8 mouse cellular contexts compared by ENCODE assay signal in the genomic region with DNA sequence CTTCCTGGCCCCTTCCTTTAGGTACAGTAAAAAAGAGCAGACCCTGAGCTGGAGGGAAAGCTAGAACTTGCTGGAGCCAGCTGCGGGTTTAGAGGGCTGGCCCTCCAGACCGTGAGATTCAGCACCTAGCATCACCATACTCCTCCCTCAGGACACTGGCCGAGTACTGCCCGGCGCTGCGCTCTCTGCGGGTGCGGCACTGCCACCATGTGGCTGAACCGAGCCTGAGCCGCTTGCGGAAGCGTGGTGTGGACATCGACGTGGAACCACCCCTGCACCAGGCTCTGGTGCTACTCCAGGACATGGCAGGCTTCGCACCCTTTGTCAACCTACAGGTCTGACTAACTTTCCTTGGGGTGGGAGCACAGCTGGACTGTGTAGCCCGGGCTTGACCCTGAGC. TPM values are rescaled to one million over a fixed set of nuclear protein-coding genes. Genes with fewer than 3 reads are reported as not detected.
DNase-seq lines count a peak whose midpoint lies in the region; ATAC-seq lines count a peak whose summit lies in the region.

No protein-coding gene starts in this region.

- 0 out of 2 replicates have a peak overlapping the region, but pooled peaks have one; percentile 31 for H3K9ac ChIP-seq in hindbrain, embryonic 14.5 days

- H3K27ac ChIP-seq in hindbrain, embryonic 14.5 days: no peak overlapping the region; the same call in 1 of the 2 replicates

- ATAC-seq in CD4-positive, CD25-positive, alpha-beta regulatory T cell, adult 4 months: no peak
- no peak for ATAC-seq in hindbrain, embryonic 14.5 days (ENCODE audit: low FRiP score)

- peaks cover 40% of the 10 kb centered on the region for H3K4me1 ChIP-seq in hindbrain, embryonic 14.5 days (replicated peaks; ENCODE audit: control insufficient read depth, insufficient read depth, low read length)

- peak; percentile 71 for DNase-seq in CD4-positive, CD25-positive, alpha-beta regulatory T cell, adult 2 months (ENCODE audit: low read depth, low spot score)
- peak; percentile 86 to 88 for DNase-seq in cerebellum, postnatal 36 days
- peak; percentile 73 for DNase-seq in gastrocnemius, adult 18-20 months (ENCODE audit: low spot score)
- DNase-seq in hindbrain, embryonic 14.5 days (ENCODE audit: low spot score): peak; percentile 76
- DNase-seq in left cerebral cortex, postnatal 36 days (ENCODE audit: low spot score in 2 of 2): peak; percentile 83 to 84
- DNase-seq in mesoderm, embryonic 11.5 days (ENCODE audit: low read depth, low spot score): peak; percentile 79
- peak; percentile 41 for DNase-seq in skeletal muscle tissue, adult 2 months (ENCODE audit: low read depth, low spot score)

- intact Hi-C loops in left cerebral cortex, postnatal 36 days (cut with DNase I): loop anchor here (2.0 kb wide), 1 partner anchor 21 kb away; no protein-coding TSS in a partner anchor

- H3K4me3 ChIP-seq in hindbrain, embryonic 14.5 days (replicated peaks; ENCODE audit: low read length): peak overlapping the region; percentile 65

- H3K9me3 ChIP-seq in hindbrain, embryonic 14.5 days (ENCODE audit: control insufficient read depth, low read length): no peaks in the 10 kb centered on the region

- peaks cover 4% of the 10 kb centered on the region; the same call in 1 of the 2 replicates for H3K27me3 ChIP-seq in hindbrain, embryonic 14.5 days (ENCODE audit: control insufficient read depth, insufficient read depth, low read length)

- 7% methylated on average over 16 of the region's 16 CpGs for WGBS in hindbrain, embryonic 14.5 days

- H3K4me2 ChIP-seq in hindbrain, embryonic 14.5 days (replicated peaks): peak overlapping the region; percentile 100

- H3K36me3 ChIP-seq in hindbrain, embryonic 14.5 days (replicated peaks; ENCODE audit: control insufficient read depth, insufficient read depth): peaks cover 25% of the 10 kb centered on the region

RNA-seq across cellular contexts. Expression of gene Fbxl15, which starts 2.0 kb away (rescaled TPM):
- 1 to 10 TPM; 5.1 TPM for polyA plus RNA-seq in CD4-positive, CD25-positive, alpha-beta regulatory T cell, adult 4 months (2017; shearing (Covaris generic))
- 1 to 10 TPM; 3.5 to 3.9 TPM for total RNA-seq in gastrocnemius, adult 18-20 months (2021)
- 45.5 and 49.1 TPM in 2 replicates for polyA plus RNA-seq in hindbrain, embryonic 14.5 days (2014; fragmentation: Nextera tagmentation; extraction: Ambion mirVana)
- 10 to 100 TPM; 26.7 to 28.7 TPM for total RNA-seq in left cerebral cortex, postnatal 36 days (2021)

RNA-seq across cellular contexts. Expression of gene Psd, which starts 3.0 kb away (rescaled TPM):
- polyA plus RNA-seq in CD4-positive, CD25-positive, alpha-beta regulatory T cell, adult 4 months (2017; shearing (Covaris generic)): 1 to 10 TPM; 3.8 to 6.5 TPM
- under 1 TPM; 0.09 to 0.11 TPM for total RNA-seq in gastrocnemius, adult 18-20 months (2021)
- 131 and 152 TPM in 2 replicates for polyA plus RNA-seq in hindbrain, embryonic 14.5 days (2014; fragmentation: Nextera tagmentation; extraction: Ambion mirVana)
- 100 to 1,000 TPM; 614 to 671 TPM for total RNA-seq in left cerebral cortex, postnatal 36 days (2021)

RNA-seq across cellular contexts. Expression of gene Cuedc2, which starts 8.6 kb away (rescaled TPM):
- 10 to 100 TPM; 56.3 to 62.6 TPM for polyA plus RNA-seq in CD4-positive, CD25-positive, alpha-beta regulatory T cell, adult 4 months (2017; shearing (Covaris generic))
- 10 to 100 TPM; 59.8 to 65.7 TPM for total RNA-seq in gastrocnemius, adult 18-20 months (2021)
- 318 and 321 TPM in 2 replicates for polyA plus RNA-seq in hindbrain, embryonic 14.5 days (2014; fragmentation: Nextera tagmentation; extraction: Ambion mirVana)
- total RNA-seq in left cerebral cortex, postnatal 36 days (2021): 100 to 1,000 TPM; 166 to 216 TPM

RNA-seq across cellular contexts. Expression of gene Mfsd13a, which starts 11.0 kb away (rescaled TPM):
- polyA plus RNA-seq in CD4-positive, CD25-positive, alpha-beta regulatory T cell, adult 4 months (2017; shearing (Covaris generic)): 10 to 100 TPM in 1 of 2 experiments, 1 to 10 TPM in 1; 3.8 to 10.5 TPM
- 1 to 10 TPM; 1.6 to 1.9 TPM for total RNA-seq in gastrocnemius, adult 18-20 months (2021)
- 9.9 and 10.0 TPM in 2 replicates for polyA plus RNA-seq in hindbrain, embryonic 14.5 days (2014; fragmentation: Nextera tagmentation; extraction: Ambion mirVana)
- 10 to 100 TPM; 25.6 to 27.8 TPM for total RNA-seq in left cerebral cortex, postnatal 36 days (2021)

RNA-seq across cellular contexts. Expression of gene 2310034G01Rik, which starts 20.2 kb away (rescaled TPM):
- under 1 TPM in 1 of 2 experiments, not detected in 1; 0.23 TPM for polyA plus RNA-seq in CD4-positive, CD25-positive, alpha-beta regulatory T cell, adult 4 months (2017; shearing (Covaris generic))
- total RNA-seq in gastrocnemius, adult 18-20 months (2021): under 1 TPM; 0.27 to 0.43 TPM
- 2.5 and 2.8 TPM in 2 replicates for polyA plus RNA-seq in hindbrain, embryonic 14.5 days (2014; fragmentation: Nextera tagmentation; extraction: Ambion mirVana)
- under 1 TPM; 0.62 to 0.68 TPM for total RNA-seq in left cerebral cortex, postnatal 36 days (2021)

Comparison
In these comparisons a context has a peak if more than half of its experiments do, and no peak if none do; other contexts are left out.
1. RNA of gene Fbxl15, which starts 2.0 kb away (total RNA-seq): 26.7 to 28.7 TPM in left cerebral cortex, postnatal 36 days; 3.5 to 3.9 TPM in gastrocnemius, adult 18-20 months; every median in the first group is over 4 times any median in the second.
2. RNA of gene Psd, which starts 3.0 kb away (total RNA-seq): 614 to 671 TPM in left cerebral cortex, postnatal 36 days; 0.09 to 0.11 TPM in gastrocnemius, adult 18-20 months; every median in the first group is over 100 times any median in the second.
3. Peak in every context shown above with its lines, with median percentiles within 50 percentile points of each other: DNase-seq.